Mouse (Mus musculus): ENCODE data around the gene Ufd1. TPM values are rescaled to one million over a fixed set of nuclear protein-coding genes. Genes with fewer than 3 reads are reported as not detected.

Gene Ufd1
- 67.2 TPM for polyA plus RNA-seq (2014; fragmentation: Illumina TruSeq; extraction: RNeasy Lipid Tissue Mini Kit (QIAGEN cat#74804))

DNA sequence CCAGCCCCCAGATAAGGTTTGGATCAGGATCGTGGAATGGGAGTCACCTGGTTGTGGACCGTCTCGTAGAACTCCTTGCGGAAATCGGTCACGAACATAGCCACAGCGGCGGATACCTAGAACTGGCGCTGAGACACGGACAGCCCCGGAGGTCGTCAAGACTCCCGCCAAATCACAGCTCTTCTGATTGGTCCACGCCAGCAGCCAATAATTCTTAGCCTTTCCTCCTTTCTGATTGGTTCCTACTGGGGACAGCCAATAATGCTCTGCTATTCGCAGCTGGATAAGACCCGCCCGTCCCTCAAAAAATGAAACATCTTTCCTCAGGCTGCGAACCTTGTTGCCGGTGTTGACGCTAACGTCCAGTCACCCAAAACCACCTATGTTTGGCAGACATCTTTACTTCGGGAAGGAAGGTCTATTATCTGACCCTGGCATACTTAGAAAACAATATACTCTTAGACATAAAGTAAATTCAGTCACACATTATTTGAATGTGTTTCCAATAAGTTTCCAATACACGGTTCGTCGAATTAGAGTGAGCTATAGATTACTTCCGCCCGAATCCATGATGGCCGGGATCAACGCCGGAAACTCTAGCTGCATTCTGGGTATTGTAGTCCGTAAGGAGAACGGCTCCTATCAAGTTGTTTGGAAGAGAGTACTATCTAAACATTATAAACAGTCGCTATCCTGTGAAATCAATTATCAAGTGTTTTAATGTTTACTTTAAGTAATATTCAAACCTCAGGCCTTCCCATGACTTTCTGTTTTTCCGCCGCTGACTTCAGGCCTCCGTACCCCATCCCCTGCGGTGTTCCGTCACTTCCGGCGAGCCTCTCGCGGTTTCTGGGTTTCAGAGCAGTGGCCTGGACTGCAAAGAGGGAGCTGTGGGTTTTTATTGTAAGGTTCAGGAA is at the start of gene Ufd1, which contains the start of gene Cdc45:
TSS of gene Ufd1 (plus strand) at position 312 of the 917 bp plus-strand sequence.
TSS of gene Cdc45 (minus strand) at position 520 of the 917 bp plus-strand sequence.

DNA sequence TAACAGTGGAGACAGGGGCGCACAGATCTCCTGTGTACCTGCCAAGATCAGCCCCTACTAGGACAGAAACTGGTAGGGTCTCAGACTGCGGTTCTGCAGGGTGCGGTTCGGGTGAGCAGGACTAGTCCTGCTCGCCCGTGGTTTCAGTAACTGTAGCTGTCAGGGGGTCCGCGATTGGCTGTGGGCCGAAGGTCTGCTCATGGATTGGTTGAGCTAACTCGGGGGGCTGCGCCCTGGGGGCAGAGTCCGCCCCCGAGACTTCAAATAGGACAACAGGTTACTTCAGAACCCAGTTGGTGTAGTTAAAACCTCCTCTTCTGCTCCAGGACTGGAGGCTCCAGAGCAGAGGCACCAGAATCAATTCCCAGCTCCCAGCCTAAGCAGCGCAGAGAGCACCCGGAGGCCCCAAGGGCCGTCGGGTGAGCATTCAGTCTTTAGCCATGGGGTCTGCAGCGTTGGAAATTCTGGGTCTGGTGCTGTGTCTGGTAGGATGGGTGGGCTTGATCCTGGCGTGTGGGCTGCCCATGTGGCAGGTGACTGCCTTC is 35.0 kb upstream of the Ufd1 start, which contains the start of gene Cldn5:
TSS of gene Cldn5 (plus strand) at position 292 of the 545 bp plus-strand sequence.

DNA sequence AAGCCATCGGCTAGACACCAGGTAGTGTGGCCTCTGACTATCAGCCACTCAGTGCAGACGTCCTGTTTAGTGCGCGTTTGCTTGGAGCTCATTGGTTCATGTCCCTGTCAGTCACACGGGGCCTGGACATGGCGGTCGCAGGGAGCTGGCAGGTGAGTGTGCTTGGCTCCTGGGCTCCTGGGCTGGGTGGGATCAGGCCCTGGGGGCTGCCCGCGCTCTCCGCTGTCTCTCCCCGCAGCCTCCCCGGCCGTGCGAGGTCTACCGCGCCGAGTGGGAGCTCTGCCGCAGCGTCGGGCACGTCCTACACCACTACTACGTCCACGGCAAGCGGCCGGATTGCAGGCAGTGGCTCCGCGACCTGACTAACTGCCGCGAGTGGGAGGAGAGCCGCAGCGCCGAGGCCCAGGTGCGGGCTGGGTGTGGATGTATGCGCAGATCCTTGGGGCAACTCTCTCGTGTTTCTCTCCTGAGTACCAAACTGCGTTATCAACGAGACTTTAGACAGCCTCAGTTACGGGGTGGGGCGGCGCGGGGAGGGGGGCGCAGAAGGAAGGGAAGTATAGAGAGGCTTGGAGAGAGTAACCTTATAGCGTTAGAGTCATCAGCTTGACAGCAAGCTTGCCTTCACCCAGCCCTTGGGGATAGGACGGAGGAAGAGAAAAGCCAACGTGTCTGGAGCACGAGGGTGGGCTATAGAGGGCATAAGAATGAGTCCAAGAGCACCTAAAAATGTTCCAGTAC is 25.1 kb downstream of the Ufd1 start, which contains the start of the genes 2510002D24Rik and Gm28539:
TSS of gene 2510002D24Rik (plus strand) at position 111 of the 741 bp plus-strand sequence.
TSS of gene Gm28539 (plus strand) at position 117 of the 741 bp plus-strand sequence.

DNA sequence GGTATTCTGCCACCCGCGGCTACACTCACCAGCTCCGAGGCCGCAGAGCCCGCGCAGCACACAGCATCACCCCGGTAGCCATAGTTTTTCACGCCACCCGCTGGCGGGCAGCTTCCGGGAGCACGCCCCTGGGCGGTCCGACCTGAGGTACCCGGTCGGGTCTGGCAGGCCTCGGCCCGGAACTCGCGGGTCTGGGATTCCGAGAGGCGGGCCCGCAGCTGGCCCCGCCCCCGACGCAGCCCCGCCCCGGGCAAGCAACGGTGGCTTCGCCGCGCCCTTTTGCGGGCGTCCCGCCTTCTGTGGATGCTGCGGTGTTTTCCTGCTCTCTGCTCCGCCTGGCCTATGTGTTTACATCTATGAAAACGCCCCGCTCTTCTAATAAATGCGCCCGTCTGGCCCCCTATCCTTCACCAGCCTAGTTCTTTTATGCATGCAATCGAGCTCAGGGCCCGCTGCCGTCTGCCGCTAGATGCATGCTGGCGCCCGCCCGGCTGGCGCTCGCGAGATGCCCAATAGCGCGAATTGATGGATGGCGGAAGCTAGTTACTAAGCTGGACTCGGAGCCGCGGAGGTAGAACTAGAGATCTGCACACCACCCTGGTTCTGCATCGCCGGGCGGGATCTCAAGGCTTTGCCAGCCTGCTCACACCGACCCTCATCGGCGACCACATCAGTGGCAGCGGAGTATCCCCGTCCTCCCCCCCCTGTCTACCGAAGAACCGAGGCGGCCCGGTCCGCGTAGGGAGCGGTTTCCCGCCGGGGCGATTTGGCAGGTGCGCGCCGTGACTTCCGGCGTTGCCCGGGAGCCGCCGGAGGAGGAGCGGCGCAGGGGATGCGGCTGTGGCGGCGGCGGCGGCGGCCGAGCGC is 65.1 kb downstream of the Ufd1 start, which contains the start of the genes Mrpl40 and Hira:
TSS of gene Mrpl40 (minus strand) at position 421 of the 867 bp plus-strand sequence.
TSS of gene Hira (plus strand) at position 596 of the 867 bp plus-strand sequence.

Other genes with a start within 250 kb of the Ufd1 start
- 0.46 TPM for gene Tbx1, start 221.1 kb upstream of the Ufd1 start, polyA plus RNA-seq (2014; fragmentation: Illumina TruSeq; extraction: RNeasy Lipid Tissue Mini Kit (QIAGEN cat#74804))
- gene Gp1bb, start 189.4 kb upstream of the Ufd1 start, polyA plus RNA-seq (2014; fragmentation: Illumina TruSeq; extraction: RNeasy Lipid Tissue Mini Kit (QIAGEN cat#74804)): not detected
- gene Gm49601, start 185.4 kb upstream of the Ufd1 start, polyA plus RNA-seq (2014; fragmentation: Illumina TruSeq; extraction: RNeasy Lipid Tissue Mini Kit (QIAGEN cat#74804)): 0.83 TPM
- gene Sept5, start 181.8 kb upstream of the Ufd1 start, polyA plus RNA-seq (2014; fragmentation: Illumina TruSeq; extraction: RNeasy Lipid Tissue Mini Kit (QIAGEN cat#74804)): not detected
- not detected for gene Cldn5, start 34.9 kb upstream of the Ufd1 start, polyA plus RNA-seq (2014; fragmentation: Illumina TruSeq; extraction: RNeasy Lipid Tissue Mini Kit (QIAGEN cat#74804))
- gene Cdc45, start 208 bp downstream of the Ufd1 start, polyA plus RNA-seq (2014; fragmentation: Illumina TruSeq; extraction: RNeasy Lipid Tissue Mini Kit (QIAGEN cat#74804)): 4.6 TPM
- gene 2510002D24Rik, start 24.8 kb downstream of the Ufd1 start, polyA plus RNA-seq (2014; fragmentation: Illumina TruSeq; extraction: RNeasy Lipid Tissue Mini Kit (QIAGEN cat#74804)): 2.1 TPM
- gene Gm28539, start 24.8 kb downstream of the Ufd1 start, polyA plus RNA-seq (2014; fragmentation: Illumina TruSeq; extraction: RNeasy Lipid Tissue Mini Kit (QIAGEN cat#74804)): not detected
- 58.9 TPM for gene Mrpl40, start 65.1 kb downstream of the Ufd1 start, polyA plus RNA-seq (2014; fragmentation: Illumina TruSeq; extraction: RNeasy Lipid Tissue Mini Kit (QIAGEN cat#74804))
- gene Hira, start 65.3 kb downstream of the Ufd1 start, polyA plus RNA-seq (2014; fragmentation: Illumina TruSeq; extraction: RNeasy Lipid Tissue Mini Kit (QIAGEN cat#74804)): 25.1 TPM

Measured in ovary, adult 10 weeks (tissue).